Mouse (Mus musculus) lung, embryonic 14.5 days (tissue): ENCODE measurements around the gene Exoc3l. TPM values are rescaled to one million over a fixed set of nuclear protein-coding genes. Genes with fewer than 3 reads are reported as not detected.

Source experiments
- ATAC-seq: fragments of 200-750 bp; cut with Nextera tagmentation; 2 replicates; pipeline ENCODE4 v1.8.0; 2017; ENCODE audit warnings: mild to moderate bottlenecking, moderate TSS enrichment, moderate library complexity; ENCODE audit not compliant: insufficient read depth
- DNase-seq: peaks from one replicate; pipeline ENCODE4 v3.0.0-alpha.2; 2015
- H3K27ac ChIP-seq: fragments of 300-500 bp; sonication (generic); 2 replicates; pipeline ENCODE4 v1.5.1; 2014; ENCODE audit warnings: low read depth, mild to moderate bottlenecking, moderate library complexity
- H3K27me3 ChIP-seq: fragments of 300-500 bp; sonication (generic); 2 replicates; pipeline ENCODE4 v1.6.1; 2014; ENCODE audit warnings: low read length, control low read depth; ENCODE audit not compliant: insufficient read depth
- H3K36me3 ChIP-seq: fragments of 300-500 bp; sonication (generic); 2 replicates; pipeline ENCODE4 v1.6.1; 2014; ENCODE audit warnings: control low read depth; ENCODE audit not compliant: insufficient read depth
- H3K4me1 ChIP-seq: fragments of 300-500 bp; sonication (generic); 2 replicates; pipeline ENCODE4 v1.6.1; 2014; ENCODE audit warnings: antibody characterized with exemption, control low read depth; ENCODE audit not compliant: insufficient read depth
- H3K4me2 ChIP-seq: fragments of 300-500 bp; sonication (generic); 2 replicates; pipeline ENCODE4 v1.6.1; 2014; ENCODE audit warnings: mild to moderate bottlenecking
- H3K4me3 ChIP-seq: fragments of 300-500 bp; sonication (generic); 2 replicates; pipeline ENCODE4 v1.5.1; 2014; ENCODE audit warnings: low read depth, low read length
- H3K9ac ChIP-seq: fragments of 300-500 bp; sonication (generic); 2 replicates; pipeline ENCODE4 v1.6.1; 2014
- H3K9me3 ChIP-seq: fragments of 300-500 bp; sonication (generic); 2 replicates; pipeline ENCODE4 v1.6.1; 2016; ENCODE audit warnings: low read depth, low read length, control low read depth
- CTCF ChIP-seq: IDR thresholded peaks from 2 replicates; pipeline ENCODE4 v1.5.1; 2016; ENCODE audit warnings: antibody characterized with exemption, low read depth
- WGBS: fragments of 180-500 bp; shearing (Covaris S2); extraction: QIAGEN DNeasy Blood & Tissue Kit; methylation state at CpG from one replicate; pipeline ENCODE4 v1.1.7; 2014; 5-methylcytosine and 5-hydroxymethylcytosine counted together
- polyA plus RNA-seq: library from polyadenylated mRNA; unstranded; fragments of >200 nt; fragmentation: Nextera tagmentation; extraction: Ambion mirVana; gene quantifications from 2 replicates; pipeline ENCODE4 v1.2.1, GENCODE M21; 2014

The Exoc3l gene
- polyA plus RNA-seq, 1 experiment from 2014 or later: 33.3 TPM

DNA sequence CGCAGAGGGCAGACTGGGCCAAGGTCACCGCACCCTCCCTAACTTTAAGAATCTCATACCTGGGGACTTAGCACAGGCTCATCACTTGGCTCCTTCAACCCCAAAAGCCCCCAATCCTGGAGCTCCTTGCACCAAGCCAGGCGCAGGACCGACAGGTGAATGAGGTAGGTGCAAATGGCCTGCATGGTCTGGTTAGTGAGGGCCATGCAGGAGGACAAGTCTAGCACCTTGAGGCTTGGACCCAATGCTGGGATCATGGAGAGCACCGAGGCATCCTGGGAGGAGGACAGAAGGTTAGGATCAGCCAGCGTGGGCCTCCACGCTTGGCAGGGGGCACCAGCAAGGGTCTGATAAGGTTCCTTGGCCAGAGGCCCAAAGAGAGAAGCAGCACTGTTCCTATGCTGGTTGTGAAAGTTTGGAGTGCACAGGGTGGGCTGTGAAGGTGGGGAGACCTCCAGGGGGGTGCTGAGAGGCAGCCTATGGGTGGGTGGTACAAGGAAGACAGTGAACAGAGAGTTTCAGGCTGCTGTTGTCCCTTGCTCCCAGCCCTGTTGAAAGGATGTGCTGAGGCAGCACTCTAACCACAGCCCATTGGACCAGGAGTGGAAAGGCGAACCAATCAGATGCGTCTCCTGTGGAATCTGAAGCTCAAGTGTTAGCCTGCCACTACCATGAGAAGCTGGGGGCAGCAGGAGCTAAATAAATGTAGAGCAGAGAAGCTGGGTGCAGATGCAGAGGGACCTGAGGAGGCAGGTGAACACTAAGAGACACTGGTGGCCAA, 17.9 kb upstream of the Exoc3l start:
- Histone ChIP-seq H3K4me2 (no peak overlapping the region), H3K27me3 (no peaks in the 10 kb centered on the region), H3K9me3 (no peaks in the 10 kb centered on the region), H3K4me3 (no peak overlapping the region), H3K4me1 (no peaks in the 10 kb centered on the region), H3K9ac (no peak overlapping the region), H3K27ac (no peak overlapping the region), H3K36me3 (peaks cover 69% of the 10 kb centered on the region)
- ATAC-seq: no peak
- TF ChIP-seq CTCF: no peak
- 67% methylated on average over 9 of the region's 9 CpGs for WGBS
- no peak for DNase-seq

- DNase-seq: no peak
Observed at GRCm38 (mm10) chr8:105312891-105313481, 17.1 kb upstream of the Exoc3l start.

GRCm38 (mm10) chr8:105311718-105312117, 15.8 kb upstream of the Exoc3l start:
- Histone ChIP-seq H3K36me3 (peaks cover 80% of the 10 kb centered on the region), H3K27me3 (no peaks in the 10 kb centered on the region), H3K27ac (no peak overlapping the region), H3K4me2 (no peak overlapping the region), H3K4me1 (no peaks in the 10 kb centered on the region), H3K4me3 (no peak overlapping the region), H3K9ac (no peak overlapping the region), H3K9me3 (no peaks in the 10 kb centered on the region)
- DNase-seq (no peak), ATAC-seq (no peak)
- WGBS: 80% methylated on average over 1 of the region's 1 CpGs
- no peak for TF ChIP-seq CTCF

More at GRCm38 (mm10) chr8:105312891-105313481, 17.1 kb upstream of the Exoc3l start:
- no peak overlapping the region for H3K4me3 ChIP-seq
- H3K4me1 ChIP-seq: no peaks in the 10 kb centered on the region
- H3K4me2 ChIP-seq: no peak overlapping the region
- H3K27me3 ChIP-seq: no peaks in the 10 kb centered on the region
- H3K36me3 ChIP-seq: peaks cover 71% of the 10 kb centered on the region
- no peak overlapping the region for H3K27ac ChIP-seq
- no peak overlapping the region for H3K9ac ChIP-seq
- WGBS: 81% methylated on average over 8 of the region's 8 CpGs
- TF ChIP-seq CTCF: no peak
- no peak for ATAC-seq
- no peaks in the 10 kb centered on the region for H3K9me3 ChIP-seq

DNA sequence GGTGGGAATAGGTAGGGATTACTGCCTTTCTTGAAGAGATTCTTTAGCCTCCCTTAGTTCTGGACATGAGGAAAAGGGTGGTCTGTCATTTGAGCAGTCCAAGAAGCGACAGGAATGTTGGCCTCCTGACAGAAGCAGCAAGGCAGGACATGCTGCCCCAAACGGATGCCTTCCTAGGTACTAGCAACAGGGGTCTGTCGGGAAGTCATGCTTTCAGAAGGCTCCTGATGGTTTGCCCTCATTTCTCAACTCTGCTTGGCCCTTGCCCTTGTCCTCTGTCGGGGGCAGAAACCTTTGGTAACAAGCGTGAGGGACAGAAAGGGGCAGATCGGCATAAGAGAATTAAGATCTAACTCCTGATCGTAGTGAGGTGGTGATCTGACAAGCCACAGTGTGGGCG, 14.2 kb upstream of the Exoc3l start:
- no peak for TF ChIP-seq CTCF
- DNase-seq (no peak), ATAC-seq (no peak)
- Histone ChIP-seq H3K4me3 (no peak overlapping the region), H3K27me3 (no peaks in the 10 kb centered on the region), H3K4me2 (no peak overlapping the region), H3K9ac (no peak overlapping the region), H3K4me1 (peaks cover 12% of the 10 kb centered on the region), H3K36me3 (peaks cover 73% of the 10 kb centered on the region), H3K27ac (no peak overlapping the region), H3K9me3 (no peaks in the 10 kb centered on the region)
- 78% methylated on average over 8 of the region's 8 CpGs for WGBS

GRCm38 (mm10) chr8:105309142-105309847, 13.4 kb upstream of the Exoc3l start:
- no peak overlapping the region for H3K9ac ChIP-seq
- H3K27ac ChIP-seq: no peak overlapping the region
- WGBS: 81% methylated on average over 15 of the region's 15 CpGs
- no peaks in the 10 kb centered on the region for H3K27me3 ChIP-seq
- no peak for DNase-seq
- no peak for TF ChIP-seq CTCF
- ATAC-seq: no peak
- H3K4me3 ChIP-seq: no peak overlapping the region
- H3K36me3 ChIP-seq: peaks cover 73% of the 10 kb centered on the region
- H3K9me3 ChIP-seq: no peaks in the 10 kb centered on the region
- peaks cover 20% of the 10 kb centered on the region for H3K4me1 ChIP-seq
- H3K4me2 ChIP-seq: no peak overlapping the region

GRCm38 (mm10) chr8:105308428-105308827, 12.5 kb upstream of the Exoc3l start:
- H3K9me3 ChIP-seq: no peaks in the 10 kb centered on the region
- H3K27ac ChIP-seq: no peak overlapping the region
- H3K4me2 ChIP-seq: no peak overlapping the region
- H3K36me3 ChIP-seq: peaks cover 73% of the 10 kb centered on the region
- ATAC-seq: no peak
- no peak overlapping the region for H3K4me3 ChIP-seq
- 92% methylated on average over 10 of the region's 10 CpGs for WGBS
- H3K9ac ChIP-seq: no peak overlapping the region
- no peak for TF ChIP-seq CTCF
- H3K4me1 ChIP-seq: peaks cover 21% of the 10 kb centered on the region
- DNase-seq: no peak
- no peaks in the 10 kb centered on the region for H3K27me3 ChIP-seq

DNA sequence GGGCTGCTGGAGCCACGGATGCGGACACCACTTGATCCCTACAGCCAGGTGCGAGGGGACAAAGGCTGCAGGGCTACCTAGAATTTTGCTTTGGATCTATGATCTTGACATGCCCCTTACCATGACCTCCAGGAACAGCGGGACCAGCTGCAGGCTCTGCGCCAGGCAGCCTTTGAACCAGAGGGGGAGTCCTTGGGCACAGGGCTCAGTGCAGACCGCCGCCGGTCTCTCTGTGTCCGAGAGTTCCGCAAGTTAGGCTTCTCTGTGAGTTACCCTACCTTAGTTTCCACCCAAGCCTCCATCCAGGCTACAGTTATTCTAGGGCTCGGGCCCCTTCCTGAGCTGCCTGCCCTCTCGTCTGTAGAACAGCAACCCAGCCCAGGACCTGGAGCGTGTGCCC, 11.8 kb upstream of the Exoc3l start:
- WGBS: 91% methylated on average over 13 of the region's 13 CpGs
- no peak overlapping the region for H3K9ac ChIP-seq
- no peaks in the 10 kb centered on the region for H3K9me3 ChIP-seq
- H3K4me1 ChIP-seq: peaks cover 21% of the 10 kb centered on the region
- H3K27me3 ChIP-seq: no peaks in the 10 kb centered on the region
- ATAC-seq: no peak
- no peak overlapping the region for H3K4me3 ChIP-seq
- peaks cover 73% of the 10 kb centered on the region for H3K36me3 ChIP-seq
- TF ChIP-seq CTCF: no peak
- H3K27ac ChIP-seq: no peak overlapping the region
- no peak for DNase-seq
- H3K4me2 ChIP-seq: no peak overlapping the region
